Mouse (Mus musculus) G1E (cell line): ENCODE measurements around the gene Dnajc27. TPM values are rescaled to one million over a fixed set of nuclear protein-coding genes. Genes with fewer than 3 reads are reported as not detected.

Experiments
- ATAC-seq: 2 replicates; pipeline ENCODE4 v1.8.0; 2016; ENCODE audit warnings: mild to moderate bottlenecking; ENCODE audit not compliant: insufficient number of reproducible peaks, poor library complexity, low FRiP score, severe bottlenecking; ENCODE audit errors: extremely low read depth
- DNase-seq: peaks from one replicate; pipeline ENCODE4 v3.0.0; 2012; ENCODE audit warnings: low spot score
- H3K27me3 ChIP-seq: 2 replicates; pipeline ENCODE4 v1.6.1; 2012; ENCODE audit warnings: mild to moderate bottlenecking, low read length, inconsistent platforms; ENCODE audit not compliant: insufficient read depth
- H3K36me3 ChIP-seq: replicated peaks from 2 replicates; pipeline ENCODE3; 2012; ENCODE audit warnings: mild to moderate bottlenecking, inconsistent platforms
- H3K4me1 ChIP-seq: 2 replicates; pipeline ENCODE4 v1.6.1; 2012; ENCODE audit warnings: low read depth, low read length, inconsistent platforms, mixed read lengths; ENCODE audit not compliant: insufficient read depth
- H3K4me3 ChIP-seq: 2 replicates; pipeline ENCODE4 v1.5.1; 2012; ENCODE audit warnings: low read depth, mild to moderate bottlenecking, inconsistent platforms, low read length, moderate library complexity, mixed read lengths
- H3K9me3 ChIP-seq: replicated peaks from 2 replicates; pipeline ENCODE4 v1.6.1; 2012; ENCODE audit warnings: inconsistent platforms
- CTCF ChIP-seq: IDR thresholded peaks from 2 replicates; pipeline ENCODE4 v1.5.1; 2012; ENCODE audit warnings: low read depth, low read length, inconsistent platforms, mixed read lengths
- GATA1 ChIP-seq: IDR thresholded peaks from 2 replicates; pipeline ENCODE4 v1.6.1; 2012; ENCODE audit warnings: borderline replicate concordance, low read length, inconsistent platforms, mixed read lengths
- GATA2 ChIP-seq: IDR thresholded peaks from 2 replicates; pipeline ENCODE4 v1.6.1; 2012; ENCODE audit warnings: low read depth, low read length, inconsistent platforms, borderline replicate concordance
- POLR2AphosphoS5 ChIP-seq: IDR thresholded peaks from 2 replicates; pipeline ENCODE4 v1.6.1; 2012; ENCODE audit warnings: low read depth, low read length, inconsistent platforms; ENCODE audit not compliant: insufficient replicate concordance
- TAL1 ChIP-seq: conservative IDR thresholded peaks from 2 replicates; pipeline ENCODE4 v1.6.1; 2012; ENCODE audit warnings: low read depth, low read length, inconsistent platforms, mixed read lengths
- polyA plus RNA-seq: library from polyadenylated mRNA; stranded (reverse); fragments of >175 nt; gene quantifications from 2 replicates; pipeline ENCODE4 v1.2.3, GENCODE M21; 2012
- total RNA-seq, 2 experiments: library from RNA; stranded (forward) in 1 of 2; stranded (reverse) in 1 of 2; fragments of 200-1000 nt in 1 of 2; fragments of >200 nt in 1 of 2; fragmentation: Nextera tagmentation in 1 of 2; gene quantifications; 2 replicates each; pipeline ENCODE4 v1.2.3; 2014 to 2017

The Dnajc27 gene
- total and polyA plus RNA-seq, 3 experiments, result 6.0 to 11.0 (median 6.6) TPM

DNA sequence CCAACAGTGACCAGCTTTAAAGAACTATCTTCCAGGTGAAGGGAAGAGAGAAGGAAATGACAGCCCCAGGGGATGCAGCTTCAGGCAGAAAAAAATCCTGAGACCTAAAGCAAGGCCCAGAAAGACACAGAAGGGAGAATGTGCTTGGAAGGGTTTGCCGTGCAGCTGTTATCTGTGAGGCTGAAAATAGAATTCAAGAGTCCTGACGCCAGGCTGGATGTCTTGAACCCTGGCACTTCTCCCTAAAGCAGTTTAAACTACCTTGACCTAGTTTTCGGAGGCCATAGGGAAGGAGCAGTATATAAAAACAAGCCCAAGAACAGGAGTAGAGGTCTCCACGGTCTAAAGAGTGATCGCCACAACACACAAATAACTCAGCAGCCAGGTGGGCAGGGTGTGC lies 40.0 kb upstream of the Dnajc27 start:
- Histone ChIP-seq H3K9me3 (no peaks in the 10 kb centered on the region), H3K4me1 (no peaks in the 10 kb centered on the region), H3K36me3 (no peaks in the 10 kb centered on the region), H3K4me3 (no peak overlapping the region), H3K27me3 (peaks cover 8% of the 10 kb centered on the region; the same call in 1 of the 2 replicates)
- no peak for ATAC-seq
- DNase-seq, result no peak
- TF ChIP-seq TAL1 (no peak), GATA1 (no peak), GATA2 (no peak), POLR2AphosphoS5 (no peak), CTCF (no peak)

DNA sequence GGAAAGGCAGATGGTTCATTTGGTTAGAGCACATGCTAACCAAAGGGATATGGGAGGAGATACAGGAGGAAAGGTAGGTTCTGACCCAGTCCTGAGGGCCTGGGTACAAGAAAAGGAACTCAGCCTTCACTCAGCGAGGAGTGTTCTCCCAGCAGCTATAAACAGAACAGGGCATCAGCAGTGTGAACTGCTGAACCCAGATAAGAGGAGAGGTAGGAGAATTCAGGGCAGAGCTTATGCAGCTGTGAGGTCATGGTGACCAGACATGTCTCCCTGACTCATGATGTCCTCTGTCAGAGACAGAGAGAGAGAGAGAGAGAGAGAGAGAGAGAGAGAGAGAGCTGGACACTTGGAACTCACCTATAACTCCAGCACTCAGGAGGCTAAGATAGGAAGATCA lies 36.4 kb upstream of the Dnajc27 start:
- H3K4me1 ChIP-seq, result no peaks in the 10 kb centered on the region
- ATAC-seq (no peak), DNase-seq (no peak)
- H3K27me3 ChIP-seq, result no peaks in the 10 kb centered on the region
- no peaks in the 10 kb centered on the region for H3K36me3 ChIP-seq
- H3K9me3 ChIP-seq, result no peaks in the 10 kb centered on the region
- TF ChIP-seq GATA1 (no peak), GATA2 (no peak), TAL1 (no peak), CTCF (no peak), POLR2AphosphoS5 (no peak)
- no peak overlapping the region for H3K4me3 ChIP-seq

DNA sequence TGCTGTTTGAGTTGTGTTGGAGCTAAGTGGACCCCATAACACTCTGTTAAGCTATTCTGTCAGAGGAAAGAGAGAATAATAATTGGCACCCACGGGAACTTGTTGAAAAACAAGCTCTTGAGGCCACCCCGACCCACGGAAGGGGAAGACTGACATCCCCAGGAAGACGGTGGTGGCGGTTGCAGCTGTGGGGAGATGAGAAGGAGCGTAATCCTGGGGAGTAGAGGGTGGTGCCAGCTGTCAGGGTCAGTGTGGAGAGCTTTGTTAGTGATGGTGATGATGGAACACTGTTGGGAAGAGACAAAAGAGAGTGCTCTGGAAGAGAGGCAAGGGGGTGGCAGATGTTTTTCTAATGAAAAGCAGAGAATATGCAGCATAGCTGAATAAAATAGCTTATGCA lies 34.4 kb upstream of the Dnajc27 start:
- H3K27me3 ChIP-seq, result no peaks in the 10 kb centered on the region
- DNase-seq, result no peak
- H3K36me3 ChIP-seq, result no peaks in the 10 kb centered on the region
- no peak for ATAC-seq
- H3K9me3 ChIP-seq, result no peaks in the 10 kb centered on the region
- no peaks in the 10 kb centered on the region for H3K4me1 ChIP-seq
- TF ChIP-seq TAL1 (no peak), GATA1 (no peak), POLR2AphosphoS5 (no peak), CTCF (no peak), GATA2 (no peak)
- H3K4me3 ChIP-seq, result no peak overlapping the region

DNA sequence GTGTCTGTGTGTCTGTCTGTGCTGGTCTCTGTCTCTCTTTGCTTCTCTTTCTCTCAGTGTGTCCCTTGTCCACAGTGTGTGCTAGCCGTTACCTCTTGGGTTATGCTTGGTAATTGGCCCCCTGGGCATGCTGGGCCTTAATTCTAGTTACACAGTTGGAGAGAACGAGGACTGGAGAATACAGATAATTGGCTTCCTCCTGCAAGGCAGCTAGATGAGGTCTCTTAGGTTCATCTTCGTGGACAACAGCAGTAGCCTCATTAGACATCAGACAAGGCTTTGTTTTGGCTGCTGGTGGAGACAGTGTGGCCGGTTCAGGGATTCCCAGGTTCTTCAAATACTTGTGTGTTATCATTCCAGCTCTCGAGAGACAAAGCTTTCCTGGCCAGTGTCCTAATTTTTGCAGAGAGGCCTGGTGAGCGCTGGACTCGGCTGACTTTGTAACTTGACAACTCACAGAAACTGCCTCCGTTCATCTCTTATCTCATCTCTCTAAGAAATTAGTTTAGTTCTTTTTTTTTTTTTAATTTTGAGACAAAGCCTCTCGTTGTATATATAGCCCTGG lies 31.4 kb upstream of the Dnajc27 start:
- no peaks in the 10 kb centered on the region for H3K4me1 ChIP-seq
- DNase-seq (no peak), ATAC-seq (no peak)
- H3K9me3 ChIP-seq, result no peaks in the 10 kb centered on the region
- no peak overlapping the region for H3K4me3 ChIP-seq
- TF ChIP-seq CTCF, result no peak
- no peak for TF ChIP-seq TAL1
- TF ChIP-seq POLR2AphosphoS5, result no peak
- TF ChIP-seq GATA2, result no peak
- TF ChIP-seq GATA1, result no peak
- H3K27me3 ChIP-seq, result peaks cover 4% of the 10 kb centered on the region; the same call in 1 of the 2 replicates
- no peaks in the 10 kb centered on the region for H3K36me3 ChIP-seq

DNA sequence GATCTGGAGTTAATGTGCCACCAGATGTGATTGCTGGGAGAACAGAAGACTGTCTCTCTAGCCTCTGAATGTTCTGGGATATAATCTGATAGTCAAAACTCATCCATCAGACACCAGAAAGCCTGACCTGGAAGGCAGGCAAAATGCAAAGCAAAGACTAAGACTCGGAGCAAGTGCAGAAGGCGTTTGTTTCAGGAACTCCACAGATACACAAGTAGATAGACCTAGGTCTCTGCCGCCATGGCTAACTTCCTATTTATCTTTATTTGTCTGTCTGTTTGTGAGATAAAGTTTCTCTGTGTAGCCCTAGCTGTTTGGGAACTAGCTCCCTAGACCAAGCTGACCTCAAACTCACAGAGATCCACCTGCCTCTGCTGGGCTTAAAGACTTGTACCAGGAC lies 28.7 kb upstream of the Dnajc27 start:
- DNase-seq (no peak), ATAC-seq (no peak)
- Histone ChIP-seq H3K27me3 (peaks cover 4% of the 10 kb centered on the region; the same call in 1 of the 2 replicates), H3K4me3 (no peak overlapping the region), H3K9me3 (no peaks in the 10 kb centered on the region), H3K4me1 (no peaks in the 10 kb centered on the region), H3K36me3 (no peaks in the 10 kb centered on the region)
- no peak for TF ChIP-seq TAL1
- no peak for TF ChIP-seq POLR2AphosphoS5
- TF ChIP-seq CTCF, result no peak
- TF ChIP-seq GATA2, result no peak
- TF ChIP-seq GATA1, result no peak

DNA sequence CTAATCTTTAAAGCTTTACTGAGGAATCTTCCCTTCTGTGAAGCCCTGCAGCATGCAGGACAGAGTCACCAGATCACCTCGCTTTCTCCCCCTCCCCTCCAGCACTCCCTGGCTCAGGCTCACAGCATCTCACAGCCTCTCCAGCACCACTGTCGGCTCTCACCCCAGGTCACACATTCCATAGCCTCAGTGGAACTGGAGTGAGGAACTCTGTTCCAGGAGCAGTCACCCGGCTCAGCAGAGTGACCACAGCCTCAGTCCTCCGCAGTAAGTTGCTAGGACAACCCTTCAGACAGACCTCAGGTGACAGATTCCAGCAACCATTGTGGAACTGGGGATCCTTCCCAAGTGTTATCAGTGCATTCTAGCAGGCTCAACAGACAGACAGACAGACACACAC lies 27.5 kb upstream of the Dnajc27 start:
- ATAC-seq, result no peak
- no peak overlapping the region for H3K4me3 ChIP-seq
- no peak for TF ChIP-seq CTCF
- TF ChIP-seq POLR2AphosphoS5, result no peak
- TF ChIP-seq GATA2, result no peak
- no peak for TF ChIP-seq TAL1
- no peak for TF ChIP-seq GATA1
- H3K36me3 ChIP-seq, result no peaks in the 10 kb centered on the region
- no peaks in the 10 kb centered on the region for H3K4me1 ChIP-seq
- peaks cover 4% of the 10 kb centered on the region; the same call in 1 of the 2 replicates for H3K27me3 ChIP-seq
- DNase-seq, result no peak
- H3K9me3 ChIP-seq, result no peaks in the 10 kb centered on the region
